Mouse (Mus musculus) c-Kit-positive CD71-positive TER-119-negative erythroid progenitor cells, embryonic 14.5 days (primary cell): ENCODE results near the gene Mia2.

Experiments
- DNase-seq: peaks from one replicate; pipeline ENCODE4 v3.0.0-alpha.2; 2013; ENCODE audit warnings: low read depth

Gene Mia2

DNA sequence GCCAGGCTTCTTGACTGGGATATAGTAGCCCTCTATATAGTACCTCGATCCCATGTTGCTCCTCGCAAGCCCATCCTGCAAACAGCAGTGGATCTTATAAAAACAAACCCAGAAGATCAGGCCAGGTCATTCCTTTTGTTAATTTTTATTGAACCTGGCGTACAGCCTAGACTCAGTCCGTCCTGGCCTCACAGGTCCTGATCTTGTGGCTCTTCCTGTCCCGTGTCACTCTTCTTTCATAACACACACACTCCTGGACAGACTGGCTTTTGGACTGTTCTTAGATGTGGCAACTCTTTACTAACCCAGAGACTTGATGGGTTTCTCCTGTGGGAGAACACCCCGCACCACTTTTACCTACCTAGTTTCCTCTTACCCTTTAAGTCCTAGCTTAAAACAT lies 10.3 kb downstream of the Mia2 start:
- no peak for DNase-seq

DNA sequence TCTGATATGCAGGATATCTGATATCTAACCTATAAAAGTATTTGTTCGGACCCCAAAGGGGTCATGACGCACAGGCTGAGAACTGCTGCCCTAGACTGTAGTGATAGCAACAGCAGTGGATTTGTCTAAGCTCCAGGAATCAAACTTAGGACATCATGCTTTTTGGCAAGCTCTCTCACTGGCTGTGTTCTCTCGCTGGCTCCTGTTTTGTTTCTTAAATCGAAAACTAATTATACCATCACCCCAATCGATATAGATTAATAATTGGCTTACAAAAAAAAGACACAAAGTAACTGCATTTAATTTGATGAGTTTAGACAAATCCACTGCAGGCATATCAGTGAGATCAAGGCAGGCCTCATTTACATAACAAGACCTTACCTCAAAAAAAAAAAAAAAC lies 10.9 kb downstream of the Mia2 start:
- no peak for DNase-seq

DNA sequence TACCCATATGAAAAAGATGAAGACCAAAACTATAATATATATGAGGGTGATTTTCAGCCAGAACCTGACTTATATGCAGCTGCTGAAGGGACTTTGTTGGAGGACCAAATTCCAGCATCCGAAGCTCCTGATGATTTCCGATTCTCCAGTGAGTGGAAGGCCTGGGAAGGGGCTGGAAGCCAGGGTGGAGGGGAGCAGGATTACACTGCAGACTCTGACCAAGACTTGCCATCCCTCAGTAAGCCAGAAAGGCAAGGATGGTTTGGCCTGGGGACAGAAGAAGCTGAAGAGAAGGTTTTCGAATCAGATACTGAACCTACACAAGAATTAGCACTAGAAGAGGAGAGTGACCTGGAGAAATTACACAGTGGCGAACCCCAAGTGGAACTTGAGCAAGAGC lies 12.3 kb downstream of the Mia2 start:
- DNase-seq, result no peak

DNA sequence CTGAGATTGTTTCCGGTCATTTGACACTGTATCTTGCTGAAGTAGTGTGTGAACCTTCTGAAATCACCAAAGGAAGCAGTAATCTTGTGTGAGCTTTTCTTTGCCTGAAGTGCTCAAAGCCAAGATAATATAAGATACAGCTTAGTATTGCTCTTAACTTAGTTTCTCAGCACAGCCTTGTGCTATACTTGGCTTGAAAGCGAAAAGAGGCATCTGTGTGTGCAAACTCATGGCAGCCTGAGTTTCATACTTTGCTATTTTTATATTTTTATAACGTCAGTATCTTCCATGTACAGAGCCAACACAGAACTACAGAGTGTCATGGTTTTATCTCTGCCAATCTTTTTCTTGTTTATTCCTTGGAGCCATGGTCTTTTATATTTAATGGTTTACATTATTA lies 21.6 kb downstream of the Mia2 start:
- DNase-seq, result no peak

DNA sequence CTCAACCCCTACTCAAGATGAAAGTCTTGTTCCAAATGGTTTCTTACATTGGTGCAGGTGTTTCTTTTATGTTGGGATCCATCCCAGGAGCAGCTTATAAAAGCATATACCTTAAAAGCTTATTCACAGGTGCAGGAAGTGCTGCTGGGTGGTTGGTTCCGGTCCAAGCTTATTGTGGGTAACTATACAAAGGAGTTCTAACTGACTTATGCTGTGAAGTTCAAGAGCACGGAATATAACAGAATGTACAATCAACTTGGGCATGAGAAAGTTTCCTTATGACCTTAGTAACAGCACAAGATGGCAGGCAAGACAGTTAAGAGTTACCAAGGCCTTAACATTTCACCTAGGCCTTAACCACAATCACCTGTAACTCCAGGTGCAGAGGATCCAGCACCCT lies 29.8 kb downstream of the Mia2 start:
- DNase-seq, result no peak

DNA sequence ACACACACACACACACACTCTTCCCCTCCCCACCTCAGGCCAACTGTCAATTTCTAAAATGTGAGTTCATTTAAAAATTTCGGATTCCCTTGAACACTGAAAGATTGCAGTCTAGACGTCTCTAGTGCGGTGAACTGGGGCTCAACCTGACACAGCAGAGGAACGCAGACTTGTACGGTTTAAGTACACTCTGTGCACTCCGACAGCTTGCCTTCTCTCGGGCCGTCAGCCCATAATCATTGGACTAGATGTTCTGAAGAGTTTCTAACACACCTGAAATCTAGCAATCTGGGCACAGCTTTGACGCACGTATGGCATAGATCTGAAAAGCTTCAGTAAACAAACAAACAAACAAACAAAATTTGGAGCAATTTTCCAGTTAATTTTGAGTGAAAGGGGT lies 32.9 kb downstream of the Mia2 start:
- DNase-seq, result no peak

DNA sequence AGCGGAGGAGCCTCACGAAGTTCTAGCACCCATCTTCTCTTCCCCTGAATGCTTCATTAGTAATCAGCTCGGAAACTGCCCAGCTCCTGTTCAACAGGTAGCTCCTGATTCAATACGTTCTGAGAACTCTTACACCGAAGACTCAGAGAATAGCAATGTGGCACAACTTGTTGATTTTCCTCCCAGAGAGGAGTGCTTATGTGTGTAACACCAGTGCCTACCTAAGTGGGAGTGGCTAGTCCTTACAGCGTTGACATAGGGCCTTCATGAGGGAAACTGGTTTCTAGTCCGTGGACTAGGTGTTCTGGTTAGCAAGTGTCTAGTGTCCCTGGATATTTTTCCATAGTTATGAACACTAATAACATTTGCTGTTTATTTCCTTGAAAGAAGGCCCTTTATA lies 33.4 kb downstream of the Mia2 start:
- DNase-seq, result no peak

DNA sequence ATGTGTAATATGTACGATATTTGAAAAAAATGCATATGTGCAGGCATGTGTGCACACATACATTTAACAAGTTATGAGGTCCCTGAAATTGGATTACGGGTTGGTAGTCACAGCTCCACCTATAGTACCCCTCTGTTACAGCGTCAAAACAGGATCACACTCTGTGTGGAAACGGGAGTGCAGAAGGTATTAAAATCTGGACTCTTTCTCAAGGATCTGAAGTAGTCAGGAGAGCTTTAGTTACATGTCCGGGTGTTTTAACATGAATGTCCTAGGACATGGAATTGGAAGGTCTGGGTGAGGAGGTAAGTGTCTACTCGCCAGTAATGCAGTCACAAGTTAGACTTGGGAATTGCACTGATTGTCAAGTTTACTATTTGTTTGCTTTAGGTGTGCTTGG lies 34.0 kb downstream of the Mia2 start:
- DNase-seq, result no peak

DNA sequence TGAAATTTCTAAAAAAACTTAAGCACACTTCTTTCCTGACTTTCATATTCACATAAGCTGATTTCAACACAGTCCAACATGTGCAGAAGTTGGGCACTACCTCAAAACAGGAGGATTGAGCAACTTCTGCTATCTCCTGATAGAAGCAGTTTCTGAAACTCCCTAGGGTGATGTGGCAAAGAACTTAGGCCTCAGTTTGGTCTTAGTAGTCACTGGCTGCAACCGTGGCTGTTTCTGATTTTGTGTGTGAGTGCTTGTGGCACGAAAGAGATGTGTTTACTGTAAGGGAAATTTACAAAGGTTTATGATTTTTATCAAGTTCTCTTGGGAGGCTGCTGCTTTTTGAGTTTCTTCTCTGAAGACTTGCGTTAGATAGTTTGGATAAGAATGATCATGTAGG lies 34.6 kb downstream of the Mia2 start:
- no peak for DNase-seq

DNA sequence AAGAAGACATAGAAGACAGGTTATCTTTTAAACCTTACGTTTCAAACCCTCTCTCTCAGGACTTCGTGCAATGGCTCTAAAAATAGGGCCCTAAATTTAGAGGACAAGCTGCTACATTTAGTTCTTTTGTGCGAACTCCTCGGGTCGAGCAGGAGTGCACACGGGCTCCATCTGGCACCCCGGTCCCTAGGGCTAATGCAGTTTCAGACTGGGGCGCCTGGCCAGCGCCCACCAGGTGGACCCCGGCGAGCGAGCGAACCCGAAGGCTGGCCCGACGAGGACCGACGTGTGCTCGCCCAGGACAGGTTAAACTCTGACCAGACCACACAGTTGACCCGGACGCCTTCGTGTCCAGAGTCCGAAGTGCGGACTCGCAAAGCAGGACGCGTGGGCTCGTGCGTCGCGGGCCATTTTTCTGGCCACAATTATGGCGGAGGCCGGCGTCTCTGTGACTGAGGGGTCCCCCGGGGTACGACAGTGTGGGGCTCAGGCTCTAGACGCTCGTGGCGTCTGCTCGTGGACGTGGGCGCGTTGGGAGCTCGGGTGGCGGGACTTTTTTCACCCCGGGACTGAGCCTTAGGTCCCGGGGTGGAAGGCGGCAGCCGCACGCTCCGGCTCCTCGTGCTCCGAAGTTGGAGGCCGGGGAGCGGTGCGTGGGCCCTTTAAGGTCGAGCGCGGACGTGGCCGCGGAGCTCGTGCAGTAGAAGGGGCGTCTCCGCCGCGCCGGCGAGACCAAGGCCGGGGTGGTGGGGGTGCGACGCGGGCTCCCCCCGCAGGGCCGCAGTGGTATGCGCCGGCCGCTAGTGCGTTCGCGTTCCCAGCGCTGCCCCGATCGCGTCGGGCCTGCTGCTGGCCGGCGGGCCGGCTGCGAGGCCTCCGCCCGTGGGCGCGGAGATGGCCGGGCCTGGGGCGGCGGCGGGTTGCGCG lies 35.3 kb downstream of the Mia2 start:
- DNase-seq, result peak; percentile 68

DNA sequence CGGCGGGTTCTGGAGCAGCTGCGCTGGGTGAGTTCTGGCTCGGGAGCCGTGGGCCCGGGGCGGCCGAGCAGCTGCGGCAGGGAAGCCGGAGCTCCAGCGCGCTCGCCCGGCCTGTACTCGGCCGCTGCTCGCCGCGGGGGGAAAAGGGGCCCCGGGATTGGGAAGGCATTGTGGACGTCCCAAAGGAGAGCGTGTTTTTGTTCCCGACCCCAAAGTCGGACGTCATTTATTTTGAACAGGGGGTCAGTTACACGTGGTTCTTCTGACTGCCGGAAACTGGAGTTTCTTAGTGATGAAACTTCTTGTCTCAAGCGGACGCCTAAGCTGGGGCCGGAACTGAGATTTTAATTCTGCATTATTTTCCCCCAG lies 36.0 kb downstream of the Mia2 start:
- DNase-seq, result no peak

DNA sequence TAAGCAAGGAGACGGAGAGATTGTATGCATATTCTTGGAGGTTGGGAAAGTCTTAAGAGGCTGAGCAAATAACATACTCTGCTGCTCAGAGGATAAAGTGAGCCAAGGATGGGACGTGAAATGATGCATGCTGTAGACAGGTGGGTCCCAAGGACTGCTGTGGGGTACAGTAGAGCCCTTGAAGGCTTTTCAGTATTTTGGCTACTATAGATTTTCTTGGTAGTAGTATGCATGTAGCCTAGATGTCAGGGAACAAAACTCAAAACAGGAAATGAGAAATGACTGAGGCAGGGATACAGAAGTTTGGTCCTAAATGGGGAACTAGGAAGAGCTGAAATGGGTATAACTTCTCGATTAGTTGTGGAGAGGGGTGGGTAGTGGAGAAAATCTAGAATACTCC lies 36.9 kb downstream of the Mia2 start:
- DNase-seq, result no peak

DNA sequence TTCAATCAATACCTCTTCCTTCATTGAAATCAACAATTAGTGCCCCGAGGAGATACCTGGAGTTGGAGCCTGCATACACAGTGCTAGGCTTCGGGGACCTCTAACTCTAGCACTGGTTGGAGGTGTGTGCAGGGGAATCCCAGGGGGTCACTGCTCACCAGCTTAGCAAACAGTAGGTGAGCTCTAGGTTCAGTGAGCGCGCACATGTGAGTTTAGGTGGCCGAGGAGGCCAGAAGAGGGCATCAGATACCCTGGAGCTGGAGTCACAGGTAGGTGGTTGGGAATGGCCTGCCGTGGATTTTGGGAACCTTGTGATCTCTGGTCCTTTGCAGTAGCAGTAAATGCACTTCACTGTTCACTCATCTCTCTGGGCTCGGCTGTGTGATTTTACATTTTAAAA lies 37.3 kb downstream of the Mia2 start:
- DNase-seq, result no peak

DNA sequence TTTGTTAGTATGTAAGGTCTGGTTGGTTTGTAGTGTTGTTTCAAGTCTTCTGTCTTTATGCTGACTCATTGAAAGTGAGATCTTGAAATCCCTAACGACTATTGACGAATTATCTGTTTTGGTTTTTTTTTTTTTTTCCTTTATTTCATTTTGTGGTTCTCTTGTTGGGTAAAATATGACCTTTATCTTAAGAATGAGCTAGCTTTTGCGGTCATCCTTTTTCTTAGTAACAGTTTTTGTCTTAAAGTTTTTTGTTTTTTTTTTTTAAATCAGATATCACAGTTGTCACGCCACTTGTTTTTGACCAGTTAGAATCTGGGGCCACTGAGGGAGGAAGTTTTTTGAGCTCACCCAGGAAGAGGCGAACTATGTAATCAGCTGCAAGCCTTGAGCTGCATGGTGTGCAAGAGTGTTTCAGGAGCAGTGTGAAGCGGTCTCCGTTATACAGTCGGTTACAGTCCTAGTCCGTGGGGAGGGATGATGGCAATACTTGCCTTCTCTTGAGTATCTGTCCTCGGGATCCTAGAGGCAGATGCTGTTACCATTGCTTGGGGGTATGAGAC lies 37.9 kb downstream of the Mia2 start:
- peak; percentile 49 for DNase-seq

DNA sequence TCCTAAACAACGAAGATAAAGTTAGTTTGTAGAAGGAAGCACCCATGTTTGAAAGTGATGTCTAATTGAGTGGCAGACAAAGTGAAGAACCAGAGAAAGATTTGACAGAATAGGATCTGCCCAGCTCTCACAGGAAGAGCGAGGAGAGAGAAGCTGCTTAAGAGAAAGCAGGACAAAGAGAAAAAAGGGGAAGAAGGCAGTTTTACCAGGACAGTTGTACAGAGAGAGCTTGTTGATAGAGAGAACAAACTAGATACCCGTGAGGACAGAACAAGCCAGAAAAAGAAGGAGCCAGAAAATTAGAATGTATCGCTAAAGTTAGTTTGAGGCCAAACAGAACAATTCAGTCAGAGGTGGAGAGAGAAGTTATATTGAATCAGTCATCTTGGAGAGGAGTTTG lies 39.5 kb downstream of the Mia2 start:
- DNase-seq, result no peak

DNA sequence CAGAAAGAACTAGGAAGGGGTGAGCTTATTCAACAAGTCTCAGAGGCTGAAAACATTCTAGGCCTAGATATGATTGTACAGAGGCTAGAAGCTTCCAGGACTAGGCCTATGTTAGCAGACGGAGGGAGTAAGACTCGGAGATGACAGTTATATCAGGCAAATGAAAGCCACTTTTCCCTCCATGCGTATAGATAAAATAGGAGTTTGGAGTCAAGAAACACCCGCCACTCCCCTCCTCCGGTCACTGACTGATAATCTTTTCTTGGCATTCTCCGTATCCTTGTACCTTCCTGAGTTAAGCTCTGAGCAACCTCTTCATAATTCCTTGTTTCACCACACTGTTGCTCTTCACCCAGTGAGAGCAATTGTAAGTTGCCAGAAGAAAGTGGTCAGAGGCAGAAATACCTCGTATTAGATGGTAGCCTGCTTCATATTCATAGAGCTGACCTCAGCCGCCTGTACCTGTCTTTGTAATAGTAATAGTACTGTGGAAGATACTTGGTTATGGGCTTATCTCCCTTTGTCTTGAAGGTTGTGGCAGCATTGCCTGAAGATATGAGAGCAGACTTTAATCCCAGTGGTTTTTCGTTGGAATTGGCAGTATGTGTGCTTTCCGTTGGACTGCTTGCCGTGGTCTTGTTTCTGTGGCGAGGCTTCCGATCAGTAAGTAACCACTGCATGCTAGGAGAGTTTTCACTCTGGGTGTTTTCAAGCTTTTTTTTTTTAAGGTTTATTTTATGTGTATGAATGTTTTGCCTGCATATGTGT lies 40.1 kb downstream of the Mia2 start:
- DNase-seq, result peak; percentile 52

DNA sequence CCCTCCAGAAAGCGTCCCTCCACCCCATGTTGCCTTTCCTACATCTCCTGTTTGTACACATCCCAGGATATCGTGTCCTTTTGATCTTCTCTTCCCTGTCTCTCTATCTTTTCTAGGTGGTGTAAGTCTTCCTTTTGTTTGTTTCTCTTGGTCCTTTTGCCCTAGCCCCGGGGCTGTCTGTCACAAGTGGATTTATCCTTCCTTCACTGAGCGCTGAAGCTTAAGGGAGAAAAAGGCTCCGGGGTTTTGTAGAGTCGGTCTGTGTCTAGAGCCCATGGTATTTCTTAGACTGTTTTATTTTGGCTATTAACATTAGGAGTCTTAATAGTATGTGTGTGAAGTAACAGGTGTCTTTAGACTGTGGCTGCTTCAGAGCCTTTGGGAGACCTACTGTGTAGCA lies 41.4 kb downstream of the Mia2 start:
- DNase-seq, result no peak

DNA sequence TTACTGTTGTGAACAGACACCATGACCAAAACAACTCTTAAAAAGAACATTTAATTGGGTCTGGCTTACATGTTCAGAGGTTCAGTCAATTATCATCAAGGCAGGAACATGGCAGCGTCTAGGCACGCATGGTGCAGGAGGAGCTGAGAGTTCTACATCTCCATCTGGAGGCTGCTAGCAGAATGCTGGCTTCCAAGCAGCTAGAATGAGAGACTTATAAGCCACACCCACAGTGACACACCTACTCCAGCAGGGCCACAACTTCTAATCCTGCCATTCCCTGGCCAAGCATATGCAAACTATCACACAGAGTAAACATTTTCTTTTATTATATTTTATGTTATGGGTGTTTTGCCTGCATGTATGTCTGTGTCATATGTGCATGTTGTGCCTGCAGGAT lies 43.8 kb downstream of the Mia2 start:
- DNase-seq, result no peak

DNA sequence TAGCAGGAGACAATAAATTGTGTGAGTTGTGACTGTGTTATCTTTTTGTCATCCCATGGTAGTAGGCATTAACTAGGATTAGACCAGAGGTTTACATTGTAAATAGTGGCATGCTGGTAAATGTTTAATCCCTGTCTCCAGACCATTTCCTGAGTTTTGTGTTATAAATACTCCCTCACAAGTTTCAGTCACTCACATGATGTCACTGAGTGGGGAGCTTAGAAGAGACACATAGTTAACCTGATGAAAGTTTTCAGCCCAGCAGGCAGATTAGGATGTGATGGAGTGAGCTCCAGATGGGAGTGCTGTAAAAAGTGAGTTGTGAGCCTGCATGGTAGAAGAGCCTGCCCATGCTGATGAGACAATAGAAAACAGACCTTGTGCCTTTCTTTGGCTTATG lies 49.5 kb downstream of the Mia2 start:
- DNase-seq, result no peak

DNA sequence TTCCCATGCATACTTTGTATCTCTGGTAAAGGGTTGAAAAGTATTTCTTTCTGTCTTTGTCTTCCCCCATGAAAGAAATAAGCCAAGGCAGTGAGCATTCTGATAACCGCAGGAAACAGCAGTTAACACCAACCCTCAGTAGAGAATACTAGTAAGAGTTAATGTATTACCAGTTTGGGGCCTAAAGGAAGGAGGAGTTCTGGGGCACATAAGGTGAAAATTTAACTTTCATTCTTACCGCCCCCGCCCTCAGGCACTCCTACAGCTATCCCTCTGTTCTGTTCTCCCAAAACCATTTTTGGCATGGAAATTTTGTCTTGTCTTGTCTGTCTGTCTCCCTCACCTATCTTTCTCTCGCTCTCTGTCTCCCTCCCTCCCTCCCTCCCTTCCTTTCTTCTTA lies 54.1 kb downstream of the Mia2 start:
- DNase-seq, result no peak

DNA sequence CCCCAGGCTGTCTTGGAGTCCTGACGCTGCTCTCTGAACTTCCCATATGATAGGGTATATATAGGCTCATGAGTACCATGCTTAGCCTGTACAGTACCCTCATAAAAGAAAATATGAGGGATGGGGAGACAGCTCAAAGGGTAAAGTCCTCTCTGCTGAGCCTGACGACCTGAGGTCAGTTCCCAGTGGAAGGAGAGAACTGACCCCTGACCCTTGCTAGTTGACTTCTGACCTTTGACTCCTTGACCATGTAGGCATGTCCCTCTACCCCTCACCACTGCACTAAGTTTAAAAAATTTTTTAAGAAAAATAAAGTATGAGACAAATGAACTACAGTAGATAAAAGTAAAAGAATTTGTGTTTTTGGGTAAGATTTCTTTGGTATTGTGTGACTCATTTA lies 65.5 kb downstream of the Mia2 start:
- DNase-seq, result no peak

DNA sequence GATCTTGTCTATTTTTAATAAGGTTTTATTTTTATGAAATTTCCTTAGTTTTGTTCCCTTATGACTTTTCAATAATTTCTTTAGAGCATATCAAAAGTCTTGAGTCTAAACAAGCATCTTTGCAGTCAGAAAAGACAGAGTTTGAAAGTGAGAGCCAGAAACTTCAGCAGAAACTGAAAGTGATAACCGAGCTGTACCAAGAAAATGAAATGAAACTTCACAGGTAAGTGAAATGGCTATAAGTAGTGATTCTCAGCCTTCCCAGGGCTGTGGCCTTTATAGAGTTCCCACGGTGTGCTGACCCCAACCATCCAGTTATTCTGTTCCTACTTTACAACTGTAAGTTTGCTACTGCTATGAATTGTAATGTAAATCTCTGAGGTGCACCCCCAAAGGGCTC lies 67.2 kb downstream of the Mia2 start:
- no peak for DNase-seq

DNA sequence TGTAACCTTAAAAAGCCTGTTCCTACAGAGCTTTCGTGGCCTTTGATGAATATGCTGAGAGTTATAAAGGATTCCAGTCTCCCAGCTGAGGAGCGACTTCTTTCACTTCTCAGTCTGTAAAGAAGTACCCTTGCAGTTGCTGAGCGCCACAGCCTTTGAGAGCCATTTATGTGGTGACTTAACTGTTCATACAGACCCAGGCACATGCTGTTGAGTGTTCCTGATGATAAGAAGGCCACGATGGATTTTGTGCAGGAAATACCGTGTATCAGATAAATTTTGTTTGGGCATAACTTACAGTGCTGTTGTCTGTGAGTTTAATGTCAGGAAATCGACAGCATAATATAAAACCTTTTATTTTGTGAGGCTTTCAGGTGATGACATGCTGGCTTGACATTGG lies 68.9 kb downstream of the Mia2 start:
- DNase-seq, result peak; percentile 7
